Mouse (Mus musculus) gastrocnemius, adult 8-10 months (tissue): ENCODE measurements around the gene Capn2. TPM values are rescaled to one million over a fixed set of nuclear protein-coding genes. Genes with fewer than 3 reads are reported as not detected.

ENCODE experiments used
- DNase-seq, 2 experiments: peaks; one replicate each; pipeline ENCODE4 v3.0.0; 2022; ENCODE audit warnings: low spot score in 2 of 2
- total RNA-seq, 4 experiments: library from RNA; stranded (reverse); gene quantifications; 2 replicates each; pipeline ENCODE4 v1.2.4; 2022

Gene Capn2
- total RNA-seq, 4 experiments from 2014 or later = 46.6 to 49.7 (median 47.6) TPM

DNA sequence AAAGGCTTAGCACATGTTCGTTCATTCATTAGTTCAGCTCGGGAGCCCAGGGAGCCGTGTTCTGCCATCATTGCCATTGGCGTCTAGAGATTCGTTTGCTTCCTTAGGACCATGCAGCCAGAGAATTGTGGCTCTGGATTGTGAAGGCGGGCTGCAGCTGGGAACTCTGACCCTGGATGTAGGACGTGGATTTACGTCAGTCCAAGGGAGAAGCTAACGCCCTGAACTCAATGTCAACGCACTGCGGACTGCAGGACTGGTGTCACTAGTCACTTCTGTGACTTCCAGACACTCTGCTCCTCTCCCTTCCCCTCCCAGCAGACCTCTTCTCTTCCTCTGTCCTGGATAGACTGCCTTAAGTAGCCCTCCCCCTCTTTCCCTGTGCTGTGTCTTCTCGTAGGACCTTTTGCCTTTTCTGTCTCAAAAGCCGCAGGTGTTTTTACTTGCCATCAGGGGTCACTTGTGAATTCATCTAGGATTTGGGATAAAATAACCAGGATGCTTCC lies 9.9 kb upstream of the Capn2 start:
- DNase-seq = no peak

DNA sequence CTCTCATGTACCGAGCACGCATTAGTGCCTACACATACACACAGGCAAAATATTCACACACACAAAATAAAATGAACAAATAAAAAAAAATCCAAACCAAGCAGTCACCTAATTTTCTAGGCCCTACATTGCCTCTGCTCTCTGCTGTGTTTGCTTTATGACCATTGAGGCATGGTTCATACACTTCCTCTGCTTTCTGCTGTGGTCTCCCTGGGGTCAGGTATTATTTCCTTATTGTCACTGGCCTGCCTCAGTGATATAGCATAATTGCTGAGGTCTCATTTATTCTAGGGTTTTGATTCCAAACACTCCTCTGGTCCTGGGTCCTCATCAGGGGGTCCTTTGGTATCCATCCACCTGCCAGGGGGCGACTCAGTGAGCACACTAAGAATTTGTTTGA lies 8.2 kb upstream of the Capn2 start:
- no peak for DNase-seq

DNA sequence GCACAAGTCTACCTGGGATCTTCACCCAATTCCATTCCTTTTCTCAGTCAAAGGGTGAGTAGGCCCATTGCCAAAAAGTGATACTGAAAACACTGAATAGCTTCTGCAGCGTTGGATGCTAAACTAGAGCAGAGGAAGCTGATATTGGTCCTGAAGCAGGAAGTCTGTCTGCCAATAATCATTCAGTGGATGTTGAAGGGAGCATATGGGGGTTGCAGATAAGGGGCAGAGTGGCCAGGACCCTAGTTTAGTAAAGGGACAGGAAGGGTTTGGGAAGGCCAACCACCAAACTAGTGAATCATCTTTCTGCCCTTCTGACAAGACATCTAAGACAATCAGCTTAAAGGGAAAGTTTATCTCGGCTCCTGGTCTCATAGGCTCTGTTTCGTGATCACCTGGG lies 6.3 kb upstream of the Capn2 start:
- no peak for DNase-seq

DNA sequence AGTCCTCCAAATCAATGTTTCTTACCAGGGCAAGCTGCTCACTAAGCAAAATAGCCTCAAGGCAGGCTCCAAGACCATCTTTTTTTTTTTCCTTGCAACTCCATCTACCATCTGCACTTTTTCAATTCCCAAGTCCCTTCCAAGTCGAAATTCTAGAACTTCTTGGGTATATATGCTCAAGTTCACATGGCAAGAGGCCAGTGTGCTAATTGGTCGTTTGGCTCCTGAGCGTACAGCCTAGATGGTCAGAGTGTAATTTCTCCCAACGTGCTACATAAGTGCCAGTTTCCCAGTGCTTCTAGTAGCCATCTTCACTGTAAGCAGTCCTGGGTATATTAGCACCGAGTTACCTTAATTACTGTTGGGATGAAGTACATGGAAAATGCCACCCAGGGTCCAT lies 5.6 kb upstream of the Capn2 start:
- DNase-seq = no peak

DNA sequence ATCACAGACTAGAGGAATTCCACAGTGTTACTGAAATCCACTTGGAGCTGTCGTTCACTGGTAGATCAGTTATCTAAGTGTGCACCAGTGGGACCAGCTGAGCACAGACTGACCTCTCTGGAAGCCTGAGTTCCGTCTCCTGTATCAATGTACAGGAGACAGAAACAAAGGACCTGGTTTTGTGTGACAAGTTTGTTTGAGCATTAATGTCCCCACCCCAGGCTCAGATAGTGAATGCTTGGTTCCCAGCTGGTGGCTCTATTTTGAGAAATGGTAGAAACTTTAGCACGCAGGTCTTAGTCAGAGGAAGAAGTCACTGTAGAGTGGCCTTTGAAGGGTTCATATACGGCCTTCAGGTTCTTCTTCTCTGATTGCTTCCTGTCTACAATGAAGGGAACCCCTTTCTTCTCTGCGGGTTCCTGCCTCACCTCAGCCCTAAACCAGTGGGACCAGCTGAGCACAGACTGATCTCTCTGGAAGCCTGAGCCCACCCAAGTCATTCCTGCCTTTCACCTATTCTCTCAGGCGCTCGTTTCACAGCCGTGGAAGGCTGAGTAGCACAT lies 3.6 kb upstream of the Capn2 start:
- DNase-seq = no peak

DNA sequence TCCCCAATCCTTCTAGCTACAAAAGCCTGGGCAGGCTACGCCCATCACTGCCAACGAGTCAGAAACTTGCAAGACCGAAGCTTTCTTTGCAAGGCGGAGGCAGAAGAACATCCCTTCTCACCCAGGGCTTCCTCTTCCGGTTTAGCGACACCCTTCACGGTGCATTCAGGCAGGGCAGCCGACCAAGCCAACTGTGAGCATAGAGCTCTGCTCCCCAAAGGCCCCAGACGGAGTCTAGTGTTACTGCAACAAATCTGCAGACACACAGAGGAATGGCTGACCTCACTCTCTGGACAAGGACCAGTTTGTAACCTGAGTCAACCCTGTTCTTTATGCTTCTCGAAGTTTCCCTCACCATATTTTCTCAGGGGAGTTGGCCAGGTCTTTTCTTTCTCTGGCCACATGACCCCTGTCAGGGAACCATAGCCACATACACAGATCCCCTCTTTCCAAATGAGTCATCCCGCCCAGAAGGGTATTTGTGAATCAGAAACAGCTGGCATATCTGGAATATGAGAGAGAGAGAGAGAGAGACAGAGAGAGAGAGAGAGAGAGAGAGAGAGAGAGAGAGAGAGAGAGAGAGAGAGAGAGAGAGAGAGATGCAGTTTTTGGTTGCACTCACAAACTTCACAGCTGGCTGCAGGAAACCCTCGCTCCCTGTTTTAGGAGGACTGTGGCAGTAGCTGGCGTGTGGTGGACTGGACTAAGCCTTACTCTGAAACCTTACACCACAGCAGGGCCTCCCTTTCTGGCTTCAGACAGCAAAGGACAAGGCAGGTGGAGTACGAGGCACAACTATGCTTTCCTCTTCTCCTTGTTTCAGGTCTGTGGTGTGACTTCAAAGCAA lies 2.9 kb upstream of the Capn2 start:
- DNase-seq = peak; percentile 77 to 78

DNA sequence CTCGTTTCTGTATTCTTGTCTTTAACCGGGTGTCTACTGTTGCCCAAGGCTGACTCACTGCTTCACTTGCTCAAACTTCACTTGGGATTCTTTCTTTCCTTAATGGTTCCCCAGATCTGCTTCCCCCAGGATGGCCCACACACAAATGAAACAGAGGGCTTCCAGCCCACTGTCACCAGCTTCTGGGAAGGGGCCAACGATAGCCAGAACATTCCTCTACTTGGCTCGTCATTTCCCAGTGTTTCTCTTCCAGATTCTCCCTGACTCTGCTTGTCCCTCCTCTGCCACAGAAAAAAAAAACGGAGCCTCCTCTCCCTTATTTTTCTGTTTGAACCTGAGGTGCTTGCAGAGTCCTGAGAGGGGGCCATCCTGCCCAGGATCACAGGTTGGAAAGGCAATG lies 1.9 kb upstream of the Capn2 start:
- no peak for DNase-seq

DNA sequence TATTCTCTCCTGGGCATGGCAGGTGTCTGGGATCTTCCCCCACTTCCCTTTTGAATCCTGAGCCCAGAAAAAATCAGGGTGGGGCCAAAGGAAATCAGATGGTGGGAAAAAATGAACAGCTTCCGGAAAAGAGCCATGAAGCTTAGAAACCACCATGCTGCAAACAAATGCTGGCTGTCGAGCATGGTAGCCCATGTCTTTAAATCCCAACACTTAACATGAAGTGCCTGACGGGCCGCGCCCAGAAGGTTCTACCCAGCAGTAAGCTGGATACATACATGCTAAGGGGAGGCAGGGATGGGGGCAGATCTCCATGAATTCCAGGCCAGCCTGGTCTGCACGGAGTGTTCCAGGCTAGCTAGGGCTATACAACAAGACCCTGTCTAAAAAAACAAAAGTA lies 1.4 kb upstream of the Capn2 start:
- DNase-seq = no peak

DNA sequence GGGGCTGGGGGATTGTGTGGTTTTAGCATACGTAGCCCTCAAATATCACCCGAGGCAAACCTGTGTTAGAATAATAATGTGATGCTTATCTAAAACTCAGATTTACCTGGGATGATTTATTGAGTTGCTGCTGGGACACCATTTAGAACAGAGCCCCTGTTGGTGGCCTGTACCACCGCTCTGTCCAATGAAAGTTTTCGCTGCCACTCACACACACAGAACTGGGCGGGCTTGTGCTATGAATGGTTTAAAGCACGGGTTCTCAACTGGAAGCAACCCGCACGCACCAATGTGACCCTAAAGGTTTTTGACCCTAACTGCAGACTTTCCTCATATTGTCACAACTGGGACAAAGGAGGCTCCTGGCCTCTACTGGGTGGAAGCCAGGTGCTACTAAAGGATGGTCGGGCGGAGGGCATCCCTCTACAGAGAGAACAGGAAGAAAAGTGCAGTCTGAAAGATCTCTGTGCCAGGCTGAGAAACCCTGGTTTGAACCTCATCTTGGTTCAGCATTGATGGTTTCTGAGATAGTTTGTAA lies 804 bp upstream of the Capn2 start:
- no peak for DNase-seq

DNA sequence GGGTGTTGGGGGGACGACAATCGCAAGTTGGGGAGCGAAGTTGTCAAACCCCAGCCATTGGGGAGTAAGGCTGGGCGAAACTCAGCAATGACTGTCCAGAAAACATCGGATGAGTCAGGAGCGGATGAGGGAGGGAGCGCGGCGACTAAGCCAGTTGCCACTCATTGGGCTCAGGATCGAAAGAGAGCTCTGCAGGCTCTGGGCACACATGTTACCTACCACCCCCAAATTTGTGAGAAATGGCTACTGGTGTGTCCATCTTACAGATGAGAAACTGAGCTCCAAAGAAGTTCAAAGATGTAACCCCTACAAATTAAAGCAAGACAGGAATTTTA lies 236 bp upstream of the Capn2 start:
- no peak for DNase-seq

DNA sequence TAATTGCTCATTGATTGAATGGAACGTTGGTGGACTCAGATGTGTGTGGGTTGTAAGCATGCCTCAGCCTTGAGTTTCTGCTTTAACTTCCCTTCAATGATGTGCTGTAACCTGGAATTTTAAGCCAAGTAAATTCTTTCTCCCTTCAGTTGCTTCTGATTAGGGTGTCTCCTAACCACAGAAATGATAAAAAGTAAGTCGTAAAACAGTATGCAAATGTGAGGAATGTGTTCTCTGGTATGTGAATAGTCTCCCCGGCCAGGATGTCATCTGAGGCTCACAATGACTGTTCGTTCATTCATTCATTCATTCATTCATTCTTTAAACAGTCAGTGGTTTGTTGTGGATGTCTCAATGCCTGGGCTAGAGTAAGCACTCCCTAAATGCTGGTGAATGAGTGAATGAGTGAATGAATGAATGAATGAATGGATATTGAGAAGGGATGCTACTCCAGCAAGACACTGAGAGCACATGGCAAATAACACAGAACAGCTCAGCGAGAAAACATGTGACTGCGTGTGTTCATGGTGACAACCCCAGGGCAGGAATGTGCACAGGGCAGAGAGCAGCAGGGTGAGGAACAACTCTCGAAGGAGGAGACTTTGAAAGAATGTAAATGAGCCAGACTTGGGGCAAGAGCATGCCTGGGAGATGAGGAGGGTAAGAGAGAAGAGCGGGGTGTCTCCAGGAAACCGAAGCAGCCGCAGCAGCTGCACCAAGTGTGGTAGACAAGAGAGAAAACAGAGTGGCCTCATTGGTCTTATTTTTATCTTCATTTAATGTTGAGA lies 2.4 kb downstream of the Capn2 start:
- no peak for DNase-seq

DNA sequence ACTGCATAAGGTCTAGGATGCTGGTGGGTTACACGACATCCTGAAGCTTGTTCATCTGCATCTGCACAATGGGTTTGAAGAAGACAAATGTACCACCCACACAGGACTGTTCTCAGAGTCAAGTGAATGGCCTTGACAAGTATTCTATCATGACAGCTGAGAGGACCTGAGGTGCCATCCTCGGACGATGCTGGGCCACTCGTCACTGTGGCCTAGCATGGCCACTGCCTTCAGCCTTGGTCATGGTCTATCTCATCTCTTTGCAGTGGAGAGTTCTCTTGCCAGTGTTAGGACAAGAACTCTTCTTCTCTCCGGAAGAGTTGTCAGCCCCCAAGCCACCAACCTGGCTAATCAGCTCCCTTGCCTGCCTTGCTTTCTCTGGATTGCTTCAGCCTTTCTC lies 3.7 kb downstream of the Capn2 start:
- DNase-seq = no peak

DNA sequence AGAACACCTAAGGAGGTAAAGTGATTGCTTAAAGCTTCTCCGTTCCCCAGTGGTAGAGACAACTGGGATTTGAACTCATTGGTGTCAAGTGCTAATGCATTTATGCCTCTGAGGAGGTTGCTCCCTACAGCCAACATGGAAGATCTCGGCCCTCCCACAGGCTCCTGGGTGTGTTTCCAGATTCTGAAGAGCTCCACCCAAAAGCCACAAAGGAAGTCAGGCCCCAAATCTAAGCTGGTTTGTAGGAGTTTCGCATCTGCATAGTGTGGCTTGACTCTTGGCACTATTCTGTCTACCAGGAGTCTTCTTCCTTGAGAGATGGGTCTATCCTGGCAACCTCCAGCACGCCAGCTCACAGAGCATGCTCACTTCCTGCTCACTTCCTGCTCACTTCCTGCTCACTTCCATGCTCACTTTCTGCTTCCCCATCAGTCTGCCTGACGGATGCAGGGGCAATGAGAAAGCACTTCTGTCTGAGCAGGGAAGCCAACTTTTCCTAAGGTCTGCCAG lies 4.5 kb downstream of the Capn2 start:
- DNase-seq = no peak

DNA sequence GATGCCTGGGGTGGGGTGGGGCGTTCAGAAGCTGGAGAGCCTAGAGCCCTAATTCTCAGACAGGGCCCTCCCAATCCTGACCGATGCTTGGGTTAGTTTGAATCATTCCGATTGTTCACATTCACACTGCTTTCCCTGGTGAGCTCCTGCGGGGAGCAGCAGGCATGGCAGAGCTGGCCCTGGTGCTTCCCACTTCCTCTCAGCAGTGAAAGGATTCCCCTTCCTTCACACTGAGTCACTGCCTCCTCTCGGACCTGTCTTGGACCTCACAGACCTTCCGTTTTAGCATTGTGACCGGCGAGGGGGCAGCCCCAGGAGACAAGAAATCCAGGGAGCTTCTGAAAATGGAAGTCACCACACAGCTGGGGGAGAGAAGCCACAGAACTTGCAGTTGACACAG lies 5.6 kb downstream of the Capn2 start:
- no peak for DNase-seq

DNA sequence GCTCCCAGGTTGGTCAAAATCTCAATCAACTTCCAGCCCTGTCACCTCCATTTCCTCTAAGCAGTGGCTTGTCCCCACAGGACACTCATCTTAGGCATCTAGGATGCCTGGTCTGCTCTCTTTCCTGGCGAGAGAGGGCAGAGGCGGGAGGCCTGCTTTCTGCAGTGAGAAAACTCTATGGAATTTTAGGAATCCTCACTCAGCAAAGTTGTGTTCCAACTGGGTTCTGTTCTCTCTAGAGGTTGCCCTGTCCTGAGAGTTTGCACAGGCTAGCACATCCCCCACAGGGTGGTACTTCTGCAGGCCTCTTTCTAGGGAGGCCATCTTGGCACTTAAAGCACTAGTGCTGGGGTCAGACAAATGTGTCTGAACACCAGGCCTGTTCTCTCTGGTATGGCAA lies 6.3 kb downstream of the Capn2 start:
- DNase-seq = no peak

DNA sequence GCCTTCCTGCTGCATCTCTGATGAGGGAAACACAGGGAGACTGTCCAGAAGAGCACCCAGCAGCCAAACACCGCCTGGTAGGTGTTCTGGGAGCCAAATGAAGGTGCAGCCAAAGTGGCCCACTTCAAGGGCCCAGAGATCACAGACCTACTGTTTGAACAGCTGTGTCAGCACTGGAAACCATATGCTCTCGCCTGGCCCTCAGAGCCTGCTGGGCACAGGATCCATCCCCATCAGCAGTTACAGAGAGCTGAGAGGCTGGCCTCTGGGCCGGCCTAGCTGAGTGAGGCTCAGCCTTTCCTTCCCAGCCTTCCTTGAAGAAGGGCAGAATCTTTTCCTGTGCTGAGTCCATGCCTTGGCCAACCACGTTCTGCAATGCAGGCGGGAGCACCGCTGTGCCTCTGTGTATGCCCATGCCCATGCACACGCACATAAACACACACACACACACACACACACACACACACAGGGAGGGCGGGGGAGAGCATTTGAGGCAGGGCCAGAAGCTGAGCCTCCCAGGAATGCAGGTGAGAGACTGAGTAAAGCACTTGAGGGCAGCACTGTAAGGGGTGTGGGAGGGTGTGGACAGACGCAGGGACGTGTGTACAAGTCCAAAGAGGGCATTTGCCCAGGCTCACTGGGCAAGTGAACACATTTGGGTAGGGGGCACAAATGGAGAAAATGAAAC lies 8.2 kb downstream of the Capn2 start:
- peak in 1 of 2 experiments; percentile 62 for DNase-seq

DNA sequence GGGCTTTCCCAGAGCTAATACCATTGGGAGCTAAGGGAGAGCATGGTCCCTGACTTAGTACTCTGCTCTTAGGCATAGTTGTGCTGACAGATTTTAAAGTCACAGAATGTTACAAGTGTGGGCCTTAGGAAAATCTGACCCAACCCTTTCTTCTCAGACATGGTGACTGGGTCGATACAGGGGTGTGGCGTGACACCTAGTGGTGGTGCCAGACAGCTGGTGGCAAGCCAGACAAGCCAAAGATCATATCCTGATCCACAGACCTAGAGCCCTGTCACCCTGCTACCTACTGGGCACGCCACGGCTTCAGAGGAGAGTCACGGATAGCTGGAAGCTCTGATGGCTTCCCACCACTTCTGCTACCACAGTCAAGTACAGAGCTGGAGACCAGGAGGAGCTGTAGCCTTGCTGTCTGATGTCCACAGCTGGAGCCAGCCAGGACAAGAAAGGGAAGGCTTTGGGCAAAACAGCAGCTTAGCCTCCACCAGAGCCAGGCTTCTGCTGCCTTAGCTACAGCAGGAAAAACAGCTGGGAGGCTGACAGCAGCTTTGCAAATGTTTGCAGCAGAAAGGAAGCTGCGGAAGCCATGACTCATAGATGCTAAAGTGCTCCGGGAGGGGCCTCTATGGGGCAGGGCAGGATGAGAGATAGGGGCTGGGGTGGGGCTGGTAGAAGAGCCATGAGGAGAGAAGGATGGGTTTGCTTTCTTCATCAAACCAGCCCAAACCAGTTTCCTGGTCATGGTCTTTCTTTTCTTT lies 11.0 kb downstream of the Capn2 start:
- DNase-seq = peak in 1 of 2 experiments; percentile 53

DNA sequence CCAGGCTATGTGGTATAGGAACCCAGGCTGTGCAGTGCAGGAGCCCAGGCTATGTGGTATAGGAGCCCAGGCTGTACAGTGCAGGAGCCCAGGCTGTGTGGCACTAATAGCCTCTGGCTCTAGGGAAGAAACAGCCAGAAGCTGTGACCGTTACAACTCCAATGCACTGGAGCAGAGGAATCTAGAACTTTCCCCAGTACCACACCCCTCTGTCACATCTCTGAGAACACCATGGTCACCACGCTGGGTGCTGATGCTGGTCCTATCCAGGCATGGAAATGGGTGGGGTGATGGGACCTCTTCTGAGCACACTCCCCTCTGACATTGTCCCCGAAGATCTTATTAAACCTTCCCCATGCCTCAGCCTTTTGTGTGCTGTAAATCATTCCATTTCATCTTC lies 12.1 kb downstream of the Capn2 start:
- DNase-seq = no peak

DNA sequence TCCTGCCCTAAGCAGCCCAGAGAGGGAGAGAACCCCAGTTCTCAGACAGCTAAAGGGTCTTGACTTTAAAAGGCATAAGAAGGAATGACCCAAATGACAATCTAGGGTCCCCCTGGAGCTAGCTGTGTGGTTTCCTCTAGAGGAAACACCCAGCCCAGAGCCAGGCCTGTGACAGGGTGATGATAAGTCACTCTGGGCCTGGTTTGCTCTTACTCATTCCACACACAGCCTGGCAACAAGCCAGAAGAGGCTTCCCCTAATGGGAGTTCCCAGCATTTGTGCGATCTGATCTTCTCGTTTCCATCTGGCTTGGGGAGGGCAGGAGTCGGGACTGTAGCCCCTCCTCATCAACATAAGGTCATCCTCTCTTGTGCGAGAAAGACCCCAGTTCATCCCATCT lies 13.2 kb downstream of the Capn2 start:
- peak in 1 of 2 experiments; percentile 60 for DNase-seq

DNA sequence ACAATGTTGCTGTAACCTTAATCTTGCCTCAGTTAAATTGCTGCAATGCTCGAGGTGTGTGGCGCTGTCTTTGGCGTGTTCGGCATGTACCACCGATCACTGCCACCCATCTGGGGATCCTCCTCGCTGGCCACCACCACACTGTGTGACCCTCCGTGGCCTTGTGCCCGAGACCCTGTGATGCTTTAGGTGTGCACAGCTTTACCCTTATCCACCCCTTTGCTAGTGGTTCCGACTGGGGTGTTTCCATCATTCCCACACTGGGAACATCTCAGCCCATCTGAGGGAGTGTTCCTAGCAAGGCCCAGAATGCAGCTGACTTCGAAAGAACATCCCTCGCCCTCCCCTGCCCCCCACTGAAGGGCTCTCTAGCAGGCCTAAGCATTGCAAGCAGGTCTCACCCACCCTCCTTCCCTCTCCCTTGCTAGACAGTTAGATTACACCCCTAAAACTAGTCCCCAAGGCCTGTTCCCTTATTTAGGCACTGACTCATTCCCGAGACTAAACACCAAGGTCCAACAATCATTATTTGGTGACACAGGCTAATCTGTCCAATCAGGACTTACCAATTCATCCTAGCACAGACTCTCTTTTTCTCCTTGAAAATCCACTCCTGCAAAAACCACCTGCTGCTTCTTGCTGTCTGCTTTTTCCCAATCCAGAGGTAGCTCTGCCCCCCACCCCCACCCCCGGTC lies 14.1 kb downstream of the Capn2 start:
- no peak for DNase-seq
